Mouse (Mus musculus): Measurements from ENCODE around the gene Rnf207. TPM values are rescaled to one million over a fixed set of nuclear protein-coding genes. Genes with fewer than 3 reads are reported as not detected.

Rnf207 gene
- total and polyA plus RNA-seq, 3 experiments = 0.67 to 1.1 (median 0.84) TPM

- no peak for DNase-seq
Measured at GRCm38 (mm10) chr4:152294188-152294929, 24.4 kb downstream of the Rnf207 start.

DNA sequence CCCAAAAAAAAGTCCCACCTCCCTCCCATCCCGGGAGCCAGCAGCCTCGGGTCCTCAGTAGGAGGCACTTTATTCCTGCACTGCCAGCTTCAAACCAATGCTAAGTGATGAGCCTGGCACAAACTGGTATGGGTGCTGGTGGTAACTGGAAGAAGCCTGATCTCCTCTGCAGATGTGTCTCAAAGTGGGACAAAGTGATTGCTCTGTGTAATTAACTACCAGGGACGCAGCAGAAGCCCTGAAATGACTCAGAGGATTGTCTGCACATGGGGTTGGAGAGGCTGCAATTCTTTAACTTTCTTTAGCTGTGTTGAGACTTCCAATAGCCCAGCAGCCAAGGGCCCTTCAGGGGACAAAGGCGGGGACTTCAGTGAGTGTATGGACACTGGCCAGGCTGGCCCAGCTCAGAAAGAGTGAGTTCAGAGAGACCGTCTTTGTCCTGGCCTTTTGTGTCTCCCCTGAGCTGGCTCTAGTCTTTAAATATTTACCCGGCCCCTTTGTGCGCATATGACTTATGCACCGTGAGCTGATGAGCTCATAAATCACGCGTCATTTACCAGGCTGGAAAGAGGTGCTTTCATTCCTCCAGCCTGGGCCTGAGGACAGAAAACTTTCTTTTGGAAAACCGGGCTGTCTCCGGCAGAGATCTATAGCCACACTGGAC is 26.6 kb downstream of the Rnf207 start:
- DNase-seq = no peak

DNA sequence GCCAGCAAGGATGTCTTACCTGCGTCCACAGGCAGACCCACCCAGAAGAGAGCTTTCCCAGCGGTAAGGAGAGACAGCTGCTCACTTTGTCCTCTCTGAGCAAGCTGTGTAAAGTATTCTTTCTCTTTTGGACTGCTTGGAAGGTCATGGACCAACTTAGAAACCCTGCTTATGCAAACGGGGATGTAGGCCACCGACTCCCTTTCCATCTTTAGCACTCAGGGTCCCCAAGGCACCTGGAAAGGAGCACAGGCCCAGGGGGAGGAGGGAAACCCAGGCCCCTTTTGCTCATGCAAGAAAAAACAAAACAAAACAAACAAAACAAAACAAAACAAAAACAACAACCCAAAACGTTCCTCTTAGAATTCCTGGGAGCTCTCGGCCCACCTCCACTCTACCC is 27.2 kb downstream of the Rnf207 start, which contains the start of gene Hes3:
TSS of gene Hes3 (minus strand) at position 101 of the 400 bp plus-strand sequence.
- DNase-seq = no peak

DNA sequence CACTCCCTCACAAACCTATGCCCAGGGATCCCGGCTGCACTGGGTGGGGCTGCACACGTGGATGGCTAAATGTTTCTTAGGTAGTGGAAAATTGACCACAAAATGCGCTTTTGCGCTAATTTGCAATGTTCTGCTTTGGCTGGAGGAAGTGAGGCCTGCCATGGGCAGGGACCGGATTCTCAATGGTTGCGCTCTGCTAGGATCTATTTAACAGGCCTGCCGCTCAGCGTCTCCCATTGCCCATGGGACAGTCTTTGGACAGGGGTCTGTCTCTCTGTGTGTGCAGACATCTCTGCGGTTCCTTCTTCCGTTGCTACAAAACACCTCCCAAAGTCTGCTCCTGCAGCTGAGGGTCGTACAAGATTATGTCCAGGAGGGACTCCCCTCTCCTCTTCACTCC is 27.8 kb downstream of the Rnf207 start:
- DNase-seq = no peak

DNA sequence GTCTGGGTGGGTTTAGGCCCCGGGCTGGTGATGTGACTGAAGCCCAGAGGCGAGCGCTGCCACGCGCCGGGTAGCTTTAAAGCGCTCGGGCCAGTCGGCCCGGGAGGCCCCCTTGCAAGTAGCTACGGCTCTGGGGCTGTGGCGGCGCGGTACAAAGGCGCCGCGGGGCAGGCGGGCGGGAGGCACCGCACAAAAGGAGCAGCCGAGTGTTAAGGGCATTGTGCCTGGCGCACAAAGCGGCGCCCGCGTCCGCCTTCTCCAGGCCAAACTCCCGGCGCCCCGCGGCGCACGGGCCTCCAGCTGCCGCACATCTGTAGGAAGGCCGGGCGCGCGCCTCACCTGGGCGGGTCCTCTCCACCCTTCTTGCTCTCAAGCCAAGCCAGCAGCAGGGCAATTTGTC is 28.4 kb downstream of the Rnf207 start:
- DNase-seq = no peak

DNA sequence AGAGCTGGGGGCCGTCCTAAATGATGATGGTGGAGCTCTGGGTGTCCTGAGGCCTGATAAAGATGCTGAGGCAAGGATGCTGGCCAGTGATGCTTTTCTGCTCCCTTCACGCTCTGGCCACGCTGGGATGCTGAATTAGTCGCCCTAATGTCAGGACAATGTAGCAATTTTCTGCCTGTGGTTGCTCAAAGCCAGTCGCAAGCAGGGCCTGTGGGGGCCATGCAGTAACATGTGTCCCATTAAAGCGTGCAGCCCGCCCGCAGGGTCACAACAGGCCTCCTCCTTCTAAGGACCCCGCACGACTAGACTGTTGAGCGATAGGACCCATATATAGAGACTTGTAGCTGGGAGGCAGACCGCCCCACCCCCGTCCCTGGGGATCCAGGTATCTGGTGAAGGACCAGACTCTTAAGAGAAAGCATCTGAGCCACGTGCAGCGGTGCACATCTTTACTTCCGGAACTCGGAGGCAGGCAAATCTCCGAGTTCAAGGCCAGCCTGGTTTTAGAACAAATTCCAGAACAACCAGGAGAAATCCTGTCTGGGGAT is 30.3 kb downstream of the Rnf207 start:
- DNase-seq = no peak

DNA sequence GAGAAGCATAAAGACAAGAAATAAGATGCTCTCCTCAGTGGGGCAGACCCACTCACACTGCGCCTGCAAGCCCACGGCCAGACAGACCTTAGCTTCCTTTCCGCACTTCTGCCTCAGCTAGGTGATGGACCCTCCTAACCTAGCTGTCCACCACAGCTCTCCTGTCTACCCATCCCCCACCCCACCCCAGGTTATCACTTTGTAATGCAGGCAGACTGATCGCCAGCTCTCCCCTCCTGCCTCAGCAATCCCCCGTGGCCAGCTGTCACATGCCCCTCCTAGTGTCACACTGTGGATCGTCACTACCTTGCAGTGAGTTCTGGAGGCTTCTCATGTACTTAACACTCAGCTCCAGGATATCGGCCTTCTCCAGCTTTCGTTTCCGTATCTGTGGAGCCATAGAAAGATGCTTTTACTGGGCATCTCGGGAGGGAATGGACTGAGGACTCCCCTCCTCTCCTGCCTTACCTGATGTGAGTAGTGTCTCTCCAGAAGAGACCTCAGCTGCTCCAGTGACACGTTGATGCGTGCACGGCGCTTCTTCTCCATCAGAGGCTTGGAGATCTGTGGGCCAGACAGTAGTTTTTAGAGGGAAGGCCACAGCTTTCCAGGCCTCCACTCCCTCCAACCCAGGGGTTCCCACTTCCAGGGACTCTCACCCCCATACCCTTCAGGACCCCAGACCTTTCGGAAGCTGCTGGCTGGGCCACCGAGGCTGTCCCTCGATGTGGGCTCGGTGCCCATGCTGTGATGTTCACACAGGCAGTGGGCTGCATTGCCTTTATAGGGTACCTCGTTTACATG is 31.3 kb downstream of the Rnf207 start:
- no peak for DNase-seq

- peak; percentile 67 for DNase-seq
Measured at GRCm38 (mm10) chr4:152286887-152287286, 31.9 kb downstream of the Rnf207 start.

- DNase-seq = no peak
Measured at GRCm38 (mm10) chr4:152286183-152286582, 32.6 kb downstream of the Rnf207 start.

DNA sequence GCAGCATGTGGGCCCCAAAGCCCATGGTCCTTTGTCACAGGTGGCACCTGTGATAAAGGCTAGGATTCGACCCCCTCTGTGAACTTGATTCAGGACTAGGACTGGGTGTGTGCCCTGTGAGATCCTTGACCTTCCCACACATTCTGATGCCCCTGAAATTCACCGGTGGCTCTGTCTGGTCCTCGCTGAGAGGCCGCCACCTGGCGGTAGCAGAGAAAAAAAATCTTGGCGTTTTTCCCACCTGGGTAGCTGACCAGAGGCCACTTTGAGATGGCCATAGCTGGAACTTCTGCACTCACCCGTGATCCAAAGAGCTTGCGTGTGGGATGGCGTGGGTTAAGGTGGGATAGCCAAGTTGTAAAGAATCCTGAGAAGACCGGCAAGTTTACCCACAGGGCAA is 33.3 kb downstream of the Rnf207 start:
- peak; percentile 72 for DNase-seq

DNA sequence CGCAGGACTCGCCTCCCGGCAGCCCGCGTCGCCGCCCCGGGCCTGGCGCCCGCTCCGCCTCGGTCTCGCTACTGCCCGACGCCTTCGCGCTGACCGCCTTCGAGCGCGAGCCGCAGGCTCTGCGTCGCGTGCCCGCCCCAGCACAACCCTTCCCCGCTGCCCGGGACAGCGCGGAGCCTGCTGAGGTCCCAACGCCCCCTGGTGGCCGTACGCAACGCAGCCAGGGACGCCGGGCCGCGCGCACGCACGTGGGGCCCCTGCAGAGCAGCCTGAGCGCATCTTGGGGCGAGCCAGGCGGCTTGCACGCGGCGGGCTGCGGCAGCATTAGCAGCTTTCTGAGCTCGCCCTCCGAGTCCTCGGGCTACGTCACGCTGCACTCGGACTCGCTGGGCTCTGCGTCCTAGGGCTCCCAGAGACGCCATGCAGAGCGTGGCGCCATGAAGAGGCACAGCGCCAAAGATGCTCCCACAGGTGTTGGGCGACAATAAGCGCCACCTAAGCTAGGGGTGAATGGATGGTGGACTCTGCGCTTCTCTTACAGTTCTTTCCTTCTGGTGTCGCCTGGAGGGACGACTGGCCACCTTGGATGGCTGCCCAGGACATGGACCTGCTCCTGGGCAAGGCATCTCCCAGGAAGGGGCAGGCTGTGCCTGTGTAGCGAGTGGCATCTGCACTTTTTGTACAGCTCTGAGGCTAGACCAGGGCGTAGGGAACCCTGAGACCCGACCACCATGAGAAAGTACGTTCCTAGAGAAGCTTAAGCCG is 35.4 kb downstream of the Rnf207 start:
- peak; percentile 91 for DNase-seq

DNA sequence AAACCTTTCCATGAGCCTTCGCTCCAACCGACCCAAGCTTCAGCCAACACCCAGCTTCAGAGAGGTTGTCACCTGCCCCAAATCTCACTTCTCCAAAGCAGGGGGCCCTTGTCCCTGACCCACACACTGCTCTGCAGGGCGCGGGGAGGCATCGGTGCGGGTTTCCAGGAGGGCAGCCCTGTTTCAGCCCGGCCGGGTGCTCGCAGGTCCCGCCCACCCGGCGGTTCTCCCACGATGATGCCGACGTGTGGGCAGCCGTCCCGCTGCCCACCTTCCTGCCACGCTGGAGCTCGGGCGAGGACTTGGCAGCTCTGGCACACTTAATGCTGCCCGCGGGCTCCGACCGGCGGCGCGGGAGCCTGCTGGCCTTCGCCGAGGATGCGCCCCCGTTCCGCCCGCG is 36.1 kb downstream of the Rnf207 start:
- no peak for DNase-seq

GRCm38 (mm10) chr4:152281601-152282000 is 37.2 kb downstream of the Rnf207 start:
- DNase-seq = no peak

- DNase-seq = no peak
Measured at GRCm38 (mm10) chr4:152278986-152279385, 39.8 kb downstream of the Rnf207 start.

DNA sequence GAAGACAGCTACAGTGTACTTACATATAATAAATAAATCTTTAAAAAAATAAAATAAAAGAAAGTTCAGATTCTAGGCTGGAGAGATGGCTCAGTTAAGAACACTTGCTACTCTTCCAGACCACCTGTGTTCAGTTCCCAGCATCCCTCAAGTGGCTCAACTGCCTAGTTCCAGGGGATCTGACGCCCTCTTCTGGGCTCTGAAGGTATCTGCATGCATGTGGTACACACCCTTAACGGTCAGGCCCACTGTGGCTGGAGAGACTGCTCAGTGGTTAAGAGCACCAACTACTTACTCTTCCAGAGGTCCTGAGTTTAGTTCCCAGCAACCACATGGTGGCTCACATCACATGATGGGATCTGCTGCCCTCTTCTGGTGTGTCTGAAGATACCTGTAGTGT is 40.9 kb downstream of the Rnf207 start:
- DNase-seq = no peak

DNA sequence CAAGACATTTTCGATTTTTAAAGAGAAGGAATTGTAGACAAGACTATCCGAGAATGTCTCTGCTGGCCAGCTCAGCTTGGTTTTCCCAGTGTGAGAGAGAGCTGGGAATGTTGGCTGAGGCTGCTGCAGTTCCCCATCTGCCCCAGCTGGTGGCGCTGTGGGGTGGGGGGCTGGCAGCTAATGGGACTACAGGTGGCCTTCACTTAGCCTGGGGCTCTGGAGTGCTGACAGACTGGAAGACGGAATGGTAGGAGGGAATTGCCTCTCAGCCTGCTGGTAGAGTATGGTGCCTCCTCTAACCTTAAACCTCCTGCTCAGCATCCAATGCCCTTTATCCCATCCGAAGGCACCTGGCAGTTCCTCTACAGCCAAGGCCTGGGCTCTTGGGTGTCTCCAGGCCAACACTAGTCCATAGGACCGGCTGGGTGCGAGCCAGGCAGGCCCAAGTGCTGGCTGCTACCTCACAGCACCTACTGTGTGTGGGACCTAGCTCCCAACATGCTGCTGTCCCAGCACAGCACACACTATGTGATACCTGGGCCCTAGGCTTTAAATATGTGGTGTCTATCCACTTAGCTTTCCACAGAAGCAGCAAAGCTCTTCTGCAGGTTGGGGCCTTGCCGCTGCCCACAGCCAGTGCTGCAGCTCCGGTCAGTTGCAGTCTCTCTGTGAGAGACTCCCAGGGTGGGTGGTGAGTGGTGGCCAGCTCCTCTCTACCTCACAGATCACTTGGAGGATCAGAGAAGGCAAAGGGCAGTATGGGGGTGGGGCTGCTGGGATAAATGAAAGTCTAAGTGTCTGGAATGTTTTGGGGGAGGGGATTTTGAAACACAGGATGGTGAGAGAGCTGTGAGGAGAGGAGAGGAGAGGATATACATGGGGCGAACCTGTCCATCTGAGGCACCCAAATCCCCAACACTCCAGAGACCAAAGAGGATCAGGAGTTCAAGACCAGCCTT is 42.1 kb downstream of the Rnf207 start:
- no peak for DNase-seq

- no peak for DNase-seq
Measured at GRCm38 (mm10) chr4:152274681-152275131, 44.1 kb downstream of the Rnf207 start.

DNA sequence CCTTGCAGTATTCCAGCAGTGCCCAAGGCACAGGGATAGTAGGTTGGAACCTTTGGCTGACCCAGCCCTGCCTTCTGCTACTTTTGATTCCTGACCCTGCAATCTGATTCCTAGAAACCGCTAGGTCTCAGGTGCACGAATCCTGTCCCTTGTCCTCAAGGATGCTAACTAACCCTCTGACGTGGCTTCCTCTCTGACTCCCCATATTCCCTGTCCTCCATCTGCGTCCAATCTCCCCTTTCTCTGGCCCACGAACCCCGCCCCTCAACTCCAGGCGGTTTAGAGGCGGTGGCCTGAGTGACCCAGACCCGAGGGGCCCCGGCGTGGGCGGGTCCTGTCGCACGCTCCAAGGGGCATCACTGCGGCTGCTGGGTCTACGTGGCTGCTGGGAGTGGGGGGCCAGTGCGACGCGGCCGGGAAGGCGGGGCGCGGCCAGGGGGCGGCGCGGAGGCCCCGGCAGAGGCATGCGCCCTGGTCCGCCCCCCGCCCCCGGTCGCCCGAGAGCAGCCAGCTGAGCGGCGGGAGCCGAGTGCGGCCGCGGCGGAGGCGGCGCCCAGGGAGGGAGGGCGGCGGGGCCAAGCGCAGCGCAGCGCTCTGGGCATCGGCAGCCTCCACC is 45.1 kb downstream of the Rnf207 start, which contains the start of gene Gpr153:
TSS of gene Gpr153 (plus strand) at position 612 of the 616 bp plus-strand sequence.
- DNase-seq = peak; percentile 56

- DNase-seq = no peak
Measured at GRCm38 (mm10) chr4:152273191-152273590, 45.6 kb downstream of the Rnf207 start.

Data from adrenal gland, adult 2 months (tissue).